Mouse (Mus musculus) ovary, postnatal 14 days (tissue): ENCODE measurements around the gene Trmt2a.

Experiments
- DNase-seq: peaks from one replicate; pipeline ENCODE4 v3.0.0; 2022; ENCODE audit warnings: low spot score

Trmt2a gene

GRCm38 (mm10) chr16:18231451-18231850 lies 17.0 kb upstream of the Trmt2a start:
- DNase-seq = no peak

- DNase-seq = no peak
Observed at GRCm38 (mm10) chr16:18233451-18233850, 15.0 kb upstream of the Trmt2a start.

GRCm38 (mm10) chr16:18233919-18234670 lies 14.4 kb upstream of the Trmt2a start:
- no peak for DNase-seq

- DNase-seq = peak; percentile 52
Observed at GRCm38 (mm10) chr16:18234671-18235388, 13.6 kb upstream of the Trmt2a start, which contains the start of gene Zdhhc8. Gene Zdhhc8 (minus strand): TSS chr16:18235136.

- peak; percentile 57 for DNase-seq
Observed at GRCm38 (mm10) chr16:18235389-18236065, 13.0 kb upstream of the Trmt2a start.

- no peak for DNase-seq
Observed at GRCm38 (mm10) chr16:18236676-18237501, 11.6 kb upstream of the Trmt2a start.

- no peak for DNase-seq
Observed at GRCm38 (mm10) chr16:18241581-18241980, 6.9 kb upstream of the Trmt2a start.

- peak; percentile 31 for DNase-seq
Observed at GRCm38 (mm10) chr16:18247521-18248399, 719 bp upstream of the Trmt2a start.

- peak; percentile 38 for DNase-seq
Observed at GRCm38 (mm10) chr16:18249364-18249967, 987 bp downstream of the Trmt2a start.

GRCm38 (mm10) chr16:18250231-18250630 lies 1.8 kb downstream of the Trmt2a start:
- DNase-seq = no peak

- DNase-seq = no peak
Observed at GRCm38 (mm10) chr16:18250828-18251790, 2.6 kb downstream of the Trmt2a start.

GRCm38 (mm10) chr16:18252736-18253135 lies 4.3 kb downstream of the Trmt2a start:
- no peak for DNase-seq

GRCm38 (mm10) chr16:18253866-18254265 lies 5.4 kb downstream of the Trmt2a start:
- DNase-seq = no peak

GRCm38 (mm10) chr16:18258221-18258620 lies 9.7 kb downstream of the Trmt2a start, which contains the start of gene Gm49776:
Gene Gm49776 (minus strand): TSS chr16:18258321.
- no peak for DNase-seq

GRCm38 (mm10) chr16:18265024-18265423 lies 16.5 kb downstream of the Trmt2a start:
- no peak for DNase-seq

GRCm38 (mm10) chr16:18268182-18268581 lies 19.7 kb downstream of the Trmt2a start:
- DNase-seq = no peak

GRCm38 (mm10) chr16:18275166-18275565 lies 26.7 kb downstream of the Trmt2a start:
- no peak for DNase-seq

GRCm38 (mm10) chr16:18288166-18288565 lies 39.7 kb downstream of the Trmt2a start:
- no peak for DNase-seq

GRCm38 (mm10) chr16:18288581-18289061 lies 40.1 kb downstream of the Trmt2a start:
- DNase-seq = peak; percentile 60
